Mouse (Mus musculus) embryonic fibroblast, embryonic 13.5 days (primary cell): ENCODE results near the gene Ogdhl. TPM values are rescaled to one million over a fixed set of nuclear protein-coding genes. Genes with fewer than 3 reads are reported as not detected.

Experiments used
- H3K27ac ChIP-seq: 2 replicates; pipeline ENCODE4 v1.5.1; 2012; ENCODE audit warnings: low read length, control low read depth, inconsistent platforms; ENCODE audit not compliant: insufficient read depth
- H3K4me1 ChIP-seq: 2 replicates; pipeline ENCODE4 v1.6.1; 2011; ENCODE audit warnings: low read length; ENCODE audit not compliant: control insufficient read depth, insufficient read depth
- H3K4me3 ChIP-seq: 2 replicates; pipeline ENCODE4 v1.5.1; 2011; ENCODE audit warnings: mild to moderate bottlenecking, control low read depth, low read length; ENCODE audit not compliant: insufficient read depth
- CTCF ChIP-seq: IDR thresholded peaks from 2 replicates; pipeline ENCODE4 v1.5.1; 2011; ENCODE audit warnings: mild to moderate bottlenecking, control low read depth, low read length, moderate library complexity, borderline replicate concordance; ENCODE audit not compliant: insufficient read depth
- POLR2A ChIP-seq: IDR thresholded peaks from 2 replicates; pipeline ENCODE4 v1.6.1; 2011; ENCODE audit warnings: low read depth, mild to moderate bottlenecking, control low read depth, low read length, moderate library complexity
- polyA plus RNA-seq: library from polyadenylated mRNA; stranded (reverse); fragments of >200 nt; gene quantifications from 2 replicates; pipeline ENCODE4 v1.2.4, GENCODE M21; 2011; ENCODE audit warnings: low read depth; ENCODE audit not compliant: missing spikeins, insufficient read length

Gene Ogdhl
- polyA plus RNA-seq, result 22.9 and 25.5 TPM in 2 replicates

GRCm38 (mm10) chr14:32321732-32322685 is at the start of gene Ogdhl:
Gene Ogdhl, plus strand, starts transcription at chr14:32322019.
- TF ChIP-seq CTCF, result no peak
- TF ChIP-seq POLR2A, result peak; percentile 62
- H3K4me3 ChIP-seq, result peak within 1 kb of the TSS; percentile 60
- H3K27ac ChIP-seq, result no peak within 1 kb of the TSS
- no peaks in the 10 kb centered on the region for H3K4me1 ChIP-seq

DNA sequence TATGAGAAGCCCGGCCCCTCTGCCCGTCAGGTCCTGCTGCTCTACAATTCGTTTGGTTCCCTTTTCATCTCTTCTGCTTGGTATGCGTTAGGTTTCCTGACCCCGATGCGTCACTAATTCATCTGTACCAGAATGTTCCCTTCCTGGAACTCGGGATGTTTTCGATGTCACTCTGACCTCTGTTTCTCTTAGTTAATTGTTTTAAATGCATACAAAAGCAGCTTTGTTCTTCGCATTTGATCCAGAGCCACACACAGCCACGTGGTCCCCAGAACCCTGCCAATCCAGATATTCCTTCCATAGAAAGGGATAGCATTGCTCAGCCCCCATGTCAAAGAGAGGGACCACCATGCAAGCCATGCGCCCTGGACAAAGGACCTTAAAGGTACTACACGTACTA is 20.2 kb upstream of the Ogdhl start:
- Histone ChIP-seq H3K27ac (no peak overlapping the region), H3K4me1 (peaks cover 10% of the 10 kb centered on the region), H3K4me3 (no peak overlapping the region)
- TF ChIP-seq CTCF (no peak), POLR2A (no peak)

DNA sequence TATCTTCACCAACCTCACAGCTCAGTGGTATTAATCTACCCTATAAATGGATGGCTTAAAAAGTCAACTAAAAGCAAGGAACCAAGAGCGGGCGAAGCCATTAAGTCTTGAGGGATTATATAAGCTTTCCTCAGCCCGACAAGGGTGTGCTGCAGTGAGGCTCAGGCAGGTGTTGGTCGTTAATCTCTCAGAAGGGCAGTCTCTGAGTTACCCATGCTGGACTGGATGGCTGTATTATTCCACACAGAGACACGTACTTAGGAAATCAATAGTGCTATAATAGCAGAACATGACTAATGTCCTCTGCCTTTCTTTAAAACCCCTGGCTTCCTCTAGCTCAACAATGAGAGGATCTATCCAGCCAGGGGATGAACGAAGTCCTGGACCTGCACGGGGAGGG is 19.4 kb upstream of the Ogdhl start:
- Histone ChIP-seq H3K4me1 (peaks cover 10% of the 10 kb centered on the region), H3K27ac (no peak overlapping the region), H3K4me3 (no peak overlapping the region)
- TF ChIP-seq POLR2A, result no peak
- TF ChIP-seq CTCF, result no peak

GRCm38 (mm10) chr14:32304921-32305320 is 16.9 kb upstream of the Ogdhl start:
- peaks cover 10% of the 10 kb centered on the region for H3K4me1 ChIP-seq
- no peak overlapping the region for H3K4me3 ChIP-seq
- H3K27ac ChIP-seq, result no peak overlapping the region
- TF ChIP-seq CTCF, result no peak
- no peak for TF ChIP-seq POLR2A

DNA sequence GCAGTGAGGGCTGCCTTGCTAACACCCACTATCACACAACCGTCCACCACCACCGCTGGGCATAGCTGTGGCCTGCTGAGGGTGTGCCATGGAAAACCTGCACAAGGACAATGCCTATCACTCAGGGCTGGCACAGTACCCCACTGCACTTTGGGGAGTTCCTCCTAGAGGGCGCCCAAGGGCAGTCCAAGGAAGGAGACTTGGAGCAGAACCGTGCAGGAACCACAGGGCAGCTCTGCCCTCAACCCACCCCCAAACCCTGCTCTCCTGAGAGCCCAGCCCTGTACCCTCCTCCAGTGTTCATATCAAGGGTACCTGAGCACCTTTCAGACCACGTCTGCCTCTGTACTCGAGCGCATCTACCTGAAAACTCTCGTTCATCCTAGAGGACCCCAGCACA is 11.9 kb upstream of the Ogdhl start:
- Histone ChIP-seq H3K4me1 (peaks cover 6% of the 10 kb centered on the region), H3K4me3 (no peak overlapping the region), H3K27ac (no peak overlapping the region)
- TF ChIP-seq POLR2A, result no peak
- peak; percentile 33; the same call in 1 of the 2 replicates for TF ChIP-seq CTCF

GRCm38 (mm10) chr14:32311381-32312035 is 10.3 kb upstream of the Ogdhl start:
- H3K4me1 ChIP-seq, result no peaks in the 10 kb centered on the region
- no peak overlapping the region for H3K27ac ChIP-seq
- TF ChIP-seq CTCF (no peak), POLR2A (no peak)
- no peak overlapping the region for H3K4me3 ChIP-seq

DNA sequence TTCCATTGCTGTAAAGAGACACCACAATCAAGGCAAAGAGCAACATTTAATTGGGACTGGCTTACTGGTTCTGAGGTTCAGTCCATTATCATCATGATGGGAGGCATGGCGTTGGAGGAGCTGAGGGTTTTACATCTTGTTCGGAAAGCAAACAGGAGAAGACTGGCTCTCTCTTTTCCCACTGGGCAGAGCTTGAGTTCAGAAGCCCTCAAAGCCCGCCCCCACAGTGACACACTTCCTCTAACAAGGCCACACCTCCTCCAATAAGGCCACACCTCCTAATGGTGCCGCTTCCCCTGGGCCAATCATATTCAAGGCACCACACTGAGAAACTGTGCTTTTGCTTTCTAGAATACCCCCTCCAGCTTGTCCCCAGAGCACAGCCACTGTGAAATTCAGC is 4.0 kb upstream of the Ogdhl start:
- Histone ChIP-seq H3K4me1 (no peaks in the 10 kb centered on the region), H3K27ac (no peak overlapping the region), H3K4me3 (no peak overlapping the region)
- TF ChIP-seq POLR2A (no peak), CTCF (no peak)

DNA sequence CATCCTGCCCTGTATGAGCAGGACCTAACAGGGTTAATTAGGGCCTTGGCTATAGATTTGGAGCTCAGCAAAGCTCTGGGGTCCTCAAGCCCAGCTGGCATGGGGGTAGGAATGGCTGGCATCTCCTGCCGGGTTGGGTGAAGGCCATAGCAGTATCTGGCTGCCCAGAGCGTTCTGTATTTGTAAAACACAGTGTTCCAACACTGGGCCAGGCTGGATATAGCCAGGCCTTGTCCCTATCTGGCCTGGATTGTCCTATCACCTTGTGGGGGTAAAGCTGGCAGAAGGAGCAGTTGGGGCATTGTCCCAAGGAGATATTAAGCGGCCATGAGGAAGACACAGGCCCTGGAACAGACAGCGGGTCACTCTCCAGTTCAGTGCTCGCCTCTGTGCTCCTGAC is 1.4 kb downstream of the Ogdhl start:
- no peak for TF ChIP-seq CTCF
- TF ChIP-seq POLR2A, result no peak
- Histone ChIP-seq H3K4me3 (no peak overlapping the region), H3K4me1 (no peaks in the 10 kb centered on the region), H3K27ac (no peak overlapping the region)

DNA sequence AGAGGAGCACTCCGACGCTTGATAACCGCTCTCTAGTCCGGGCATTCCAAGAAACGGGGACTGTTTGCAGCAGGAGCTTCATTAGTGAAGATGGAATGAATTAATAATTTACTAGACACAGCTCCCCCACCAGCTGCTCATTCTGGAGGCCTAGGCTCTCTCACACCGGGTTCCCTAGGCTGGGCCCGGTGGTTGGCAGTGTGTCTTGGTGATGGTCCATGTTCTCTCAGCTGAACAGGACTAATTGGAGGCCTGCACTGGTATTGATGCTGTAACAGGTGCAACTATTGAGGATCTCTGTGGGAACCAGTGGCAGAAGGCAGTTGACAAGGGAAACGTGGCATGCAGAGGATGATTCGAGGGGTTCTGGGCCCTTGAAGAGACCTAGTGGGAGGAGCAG is 5.5 kb downstream of the Ogdhl start:
- H3K4me1 ChIP-seq, result no peaks in the 10 kb centered on the region

More for the DNA sequence above, 5.5 kb downstream of the Ogdhl start:
- TF ChIP-seq POLR2A, result no peak
- no peak for TF ChIP-seq CTCF
- H3K4me3 ChIP-seq, result no peak overlapping the region
- no peak overlapping the region for H3K27ac ChIP-seq
